In genomic region chr2:173220754-173221153, GRCm38 (mm10) we compare ENCODE assay signal across 16 mouse cellular contexts. TPM values are rescaled to one million over a fixed set of nuclear protein-coding genes. Genes with fewer than 3 reads are reported as not detected.
"Had no signal": no experiment of that assay in that cellular context is flagged by ENCODE, and none has a peak within 500 bp of the region (broad histone marks: within the 10 kb centered on the region; RNA-seq: fewer than 3 reads in every experiment).

No protein-coding gene starts in this region.

- H3K27ac ChIP-seq: limb, embryonic 13.5 days; liver, embryonic 15.5 days; midbrain, embryonic 10.5 days; neural tube, embryonic 15.5 days had no signal

- DNase-seq: kidney, adult 11 months; kidney, postnatal 14 days; left cerebral cortex, postnatal 4 days; lung, embryonic 14.5 days; lung, postnatal 10 days; midbrain, embryonic 14.5 days; right cerebral cortex, adult 18-20 months; spleen, adult 18-20 months had no signal

- H3K4me1 ChIP-seq: liver, embryonic 15.5 days had no signal

- H3K4me2 ChIP-seq: limb, embryonic 13.5 days; liver, embryonic 11.5 days; liver, embryonic 15.5 days; lung, embryonic 14.5 days; neural tube, embryonic 15.5 days had no signal

- H3K27me3 ChIP-seq: neural tube, embryonic 15.5 days had no signal

- H3K4me3 ChIP-seq: limb, embryonic 13.5 days; liver, embryonic 15.5 days; midbrain, embryonic 10.5 days; neural tube, embryonic 15.5 days had no signal

- H3K36me3 ChIP-seq: liver, embryonic 15.5 days; neural tube, embryonic 15.5 days had no signal

- H3K9ac ChIP-seq: limb, embryonic 13.5 days; liver, embryonic 15.5 days; lung, embryonic 14.5 days; neural tube, embryonic 15.5 days had no signal

- H3K9me3 ChIP-seq: limb, embryonic 13.5 days; liver, embryonic 15.5 days; midbrain, embryonic 10.5 days; neural tube, embryonic 15.5 days had no signal

RNA-seq across cellular contexts. Expression of gene Zbp1, which starts 2.0 kb away (rescaled TPM):
- total RNA-seq: layer of hippocampus, postnatal 14 days; left cerebral cortex, adult 18-20 months had no signal
- polyA plus RNA-seq: kidney, embryonic 14.5 days; liver, embryonic 11.5 days had no signal
